Mouse (Mus musculus): ENCODE measurements around the gene Lilr4b. TPM values are rescaled to one million over a fixed set of nuclear protein-coding genes. Genes with fewer than 3 reads are reported as not detected.
"Not testable (repeated sequence)": the region's sequence is repeated elsewhere in the genome, so short reads cannot be mapped to it uniquely, and the experiment has no call there.

The Lilr4b gene
- polyA plus RNA-seq (2016; fragmentation: Nextera tagmentation; extraction: Ambion mirVana) = 0.28 and 0.36 TPM in 2 replicates

- not testable (repeated sequence) for H3K4me1 ChIP-seq (replicated peaks); H3K4me2 ChIP-seq; H3K9ac ChIP-seq (replicated peaks); H3K9me3 ChIP-seq; ATAC-seq (ENCODE audit: insufficient number of reproducible peaks, insufficient read depth, low FRiP score, low TSS enrichment, low read depth); H3K36me3 ChIP-seq; H3K27ac ChIP-seq; H3K4me3 ChIP-seq (replicated peaks); H3K27me3 ChIP-seq
- 97% methylated on average over 1 of the region's 3 CpGs for WGBS
Measured at GRCm38 (mm10) chr10:51480397-51480796, at the start of gene Lilr4b, which contains the start of gene Gm49339. Gene Lilr4b, plus strand, starts transcription at chr10:51480632. Gene Gm49339, plus strand, starts transcription at chr10:51480612.

- Histone ChIP-seq H3K4me3 (replicated peaks) (no peak overlapping the region), H3K9me3 (no peaks in the 10 kb centered on the region), H3K4me2 (no peak overlapping the region), H3K4me1 (replicated peaks) (no peaks in the 10 kb centered on the region), H3K27ac (no peak overlapping the region), H3K9ac (replicated peaks) (no peak overlapping the region), H3K27me3 (no peaks in the 10 kb centered on the region), H3K36me3 (no peaks in the 10 kb centered on the region)
- no peak for ATAC-seq (ENCODE audit: insufficient number of reproducible peaks, insufficient read depth, low FRiP score, low TSS enrichment, low read depth)
Measured at GRCm38 (mm10) chr10:51432940-51433339, 47.5 kb upstream of the Lilr4b start.

- Histone ChIP-seq H3K27ac (no peak overlapping the region), H3K4me2 (no peak overlapping the region)
Measured at GRCm38 (mm10) chr10:51435684-51436083, 44.7 kb upstream of the Lilr4b start.

GRCm38 (mm10) chr10:51451610-51452009, 28.8 kb upstream of the Lilr4b start:
- H3K4me2 ChIP-seq = no peak overlapping the region
- no peaks in the 10 kb centered on the region for H3K27me3 ChIP-seq
- H3K4me3 ChIP-seq (replicated peaks) = no peak overlapping the region
- no peak overlapping the region for H3K27ac ChIP-seq
- no peaks in the 10 kb centered on the region for H3K36me3 ChIP-seq
- H3K9me3 ChIP-seq = no peaks in the 10 kb centered on the region
- no peaks in the 10 kb centered on the region for H3K4me1 ChIP-seq (replicated peaks)
- no peak for ATAC-seq (ENCODE audit: insufficient number of reproducible peaks, insufficient read depth, low FRiP score, low TSS enrichment, low read depth)
- H3K9ac ChIP-seq (replicated peaks) = no peak overlapping the region
- 85% methylated on average over 4 of the region's 4 CpGs for WGBS

More at GRCm38 (mm10) chr10:51435684-51436083, 44.7 kb upstream of the Lilr4b start:
- H3K27me3 ChIP-seq = no peaks in the 10 kb centered on the region
- H3K36me3 ChIP-seq = no peaks in the 10 kb centered on the region
- no peak overlapping the region for H3K9ac ChIP-seq (replicated peaks)
- no peak for ATAC-seq (ENCODE audit: insufficient number of reproducible peaks, insufficient read depth, low FRiP score, low TSS enrichment, low read depth)
- no peaks in the 10 kb centered on the region for H3K4me1 ChIP-seq (replicated peaks)
- WGBS = 85% methylated on average over 3 of the region's 3 CpGs
- no peak overlapping the region for H3K4me3 ChIP-seq (replicated peaks)
- H3K9me3 ChIP-seq = no peaks in the 10 kb centered on the region

DNA sequence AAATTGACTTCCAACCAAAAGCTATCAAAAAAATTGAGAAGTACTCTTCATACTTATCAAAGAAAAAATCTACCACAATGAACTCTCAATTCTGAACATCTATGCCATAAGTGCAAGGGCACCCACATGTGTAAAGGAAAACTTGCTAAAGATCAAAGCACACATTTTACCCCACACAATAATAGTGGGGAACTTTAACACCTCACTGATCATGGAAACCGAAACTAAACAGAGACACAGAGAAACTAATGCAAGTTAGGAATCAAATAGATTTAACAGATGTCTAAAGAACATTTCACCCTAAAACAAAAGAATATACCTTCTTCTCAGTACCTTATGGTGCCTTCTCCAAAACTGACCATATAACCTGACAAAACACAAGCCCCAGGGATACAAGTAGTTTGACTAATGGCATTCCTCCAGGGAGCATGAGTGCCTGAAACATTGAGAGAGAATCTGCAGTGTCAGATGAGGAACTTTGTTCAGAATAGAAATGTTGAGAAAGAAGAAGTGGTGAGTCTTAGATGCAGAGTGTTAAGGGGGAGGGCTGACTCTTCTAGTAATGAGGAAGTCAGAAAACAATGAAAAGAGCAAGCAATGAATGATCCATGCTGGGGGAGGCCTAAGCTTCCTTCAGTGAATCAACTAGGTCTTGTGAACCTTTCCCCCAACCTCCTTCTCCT, 26.7 kb upstream of the Lilr4b start:
- Histone ChIP-seq H3K27ac (no peak overlapping the region), H3K27me3 (no peaks in the 10 kb centered on the region), H3K36me3 (no peaks in the 10 kb centered on the region), H3K9me3 (no peaks in the 10 kb centered on the region), H3K4me1 (replicated peaks) (no peaks in the 10 kb centered on the region), H3K9ac (replicated peaks) (no peak overlapping the region), H3K4me3 (replicated peaks) (no peak overlapping the region), H3K4me2 (no peak overlapping the region)
- ATAC-seq (ENCODE audit: insufficient number of reproducible peaks, insufficient read depth, low FRiP score, low TSS enrichment, low read depth) = no peak
- WGBS = 85% methylated on average over 1 of the region's 1 CpGs

GRCm38 (mm10) chr10:51454365-51454764, 26.1 kb upstream of the Lilr4b start:
- Histone ChIP-seq H3K27ac (no peak overlapping the region), H3K4me2 (no peak overlapping the region), H3K9ac (replicated peaks) (no peak overlapping the region), H3K36me3 (no peaks in the 10 kb centered on the region), H3K9me3 (no peaks in the 10 kb centered on the region), H3K4me3 (replicated peaks) (no peak overlapping the region), H3K27me3 (no peaks in the 10 kb centered on the region), H3K4me1 (replicated peaks) (no peaks in the 10 kb centered on the region)
- no peak for ATAC-seq (ENCODE audit: insufficient number of reproducible peaks, insufficient read depth, low FRiP score, low TSS enrichment, low read depth)
- WGBS = 55% methylated on average over 1 of the region's 1 CpGs

DNA sequence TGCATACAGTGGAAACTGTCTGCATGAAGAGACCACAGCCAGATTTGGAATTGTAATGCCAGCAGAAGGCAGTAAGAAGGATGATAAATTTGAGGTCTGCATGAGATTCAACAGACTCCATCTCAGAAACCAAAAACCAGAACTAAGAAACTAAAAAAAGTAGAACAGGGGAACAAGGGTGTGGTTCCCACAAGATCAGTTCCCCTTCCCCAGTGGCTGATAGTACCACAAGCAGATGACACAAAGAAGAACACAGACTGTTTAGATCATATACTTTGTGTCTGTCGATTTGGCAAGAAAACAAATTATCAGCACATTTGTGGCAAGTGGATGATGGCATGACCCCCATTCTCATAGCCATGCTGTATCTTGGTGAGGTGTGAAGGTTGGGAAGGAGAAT, 24.7 kb upstream of the Lilr4b start:
- WGBS = 87% methylated on average over 1 of the region's 1 CpGs
- ATAC-seq (ENCODE audit: insufficient number of reproducible peaks, insufficient read depth, low FRiP score, low TSS enrichment, low read depth) = no peak
- Histone ChIP-seq H3K36me3 (no peaks in the 10 kb centered on the region), H3K27me3 (no peaks in the 10 kb centered on the region), H3K4me1 (replicated peaks) (no peaks in the 10 kb centered on the region), H3K9ac (replicated peaks) (no peak overlapping the region), H3K4me3 (replicated peaks) (no peak overlapping the region), H3K27ac (no peak overlapping the region), H3K4me2 (no peak overlapping the region), H3K9me3 (no peaks in the 10 kb centered on the region)

DNA sequence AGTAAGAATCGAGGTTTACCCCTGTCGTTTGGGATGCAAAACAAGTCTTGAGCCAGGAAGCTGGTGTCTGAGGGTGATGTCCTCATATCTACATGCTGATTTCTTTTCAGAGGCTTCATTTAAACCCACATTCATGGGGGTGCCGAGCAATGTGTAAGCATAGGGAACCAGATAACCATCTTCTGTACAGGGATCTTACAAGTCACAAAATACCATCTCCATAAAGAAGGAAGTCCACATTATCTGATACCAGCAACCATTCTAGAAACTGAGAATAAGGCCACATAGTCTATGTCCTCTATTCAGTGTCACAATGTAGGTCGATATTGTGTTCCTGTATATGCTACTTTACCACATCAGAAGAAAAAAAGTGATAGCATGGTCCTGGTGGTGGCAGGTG, 24.1 kb upstream of the Lilr4b start:
- Histone ChIP-seq H3K9ac (replicated peaks) (no peak overlapping the region), H3K9me3 (no peaks in the 10 kb centered on the region), H3K4me3 (replicated peaks) (no peak overlapping the region), H3K4me2 (no peak overlapping the region), H3K4me1 (replicated peaks) (no peaks in the 10 kb centered on the region), H3K27ac (no peak overlapping the region), H3K27me3 (no peaks in the 10 kb centered on the region), H3K36me3 (no peaks in the 10 kb centered on the region)
- 81% methylated on average over 4 of the region's 4 CpGs for WGBS
- ATAC-seq (ENCODE audit: insufficient number of reproducible peaks, insufficient read depth, low FRiP score, low TSS enrichment, low read depth) = no peak

DNA sequence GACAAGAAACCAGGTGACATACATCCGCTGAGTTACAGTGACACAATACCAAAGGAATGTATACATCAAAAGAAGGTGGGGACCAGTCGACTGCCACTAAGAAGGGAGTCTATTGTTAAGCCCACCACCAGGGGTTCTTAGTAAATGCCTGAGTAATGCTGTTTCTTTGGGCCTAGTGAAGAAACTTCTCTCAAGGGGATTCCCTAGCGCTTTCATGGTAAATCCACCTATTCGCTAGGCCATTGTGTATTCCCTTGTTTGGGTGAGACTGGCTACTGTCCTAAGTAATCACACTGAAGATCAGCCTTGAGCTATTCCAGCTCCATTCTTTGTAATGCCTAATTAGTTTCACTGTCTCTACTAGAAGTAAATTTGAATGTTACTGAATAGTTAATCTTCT, 16.6 kb upstream of the Lilr4b start:
- WGBS = 62% methylated on average over 4 of the region's 4 CpGs

DNA sequence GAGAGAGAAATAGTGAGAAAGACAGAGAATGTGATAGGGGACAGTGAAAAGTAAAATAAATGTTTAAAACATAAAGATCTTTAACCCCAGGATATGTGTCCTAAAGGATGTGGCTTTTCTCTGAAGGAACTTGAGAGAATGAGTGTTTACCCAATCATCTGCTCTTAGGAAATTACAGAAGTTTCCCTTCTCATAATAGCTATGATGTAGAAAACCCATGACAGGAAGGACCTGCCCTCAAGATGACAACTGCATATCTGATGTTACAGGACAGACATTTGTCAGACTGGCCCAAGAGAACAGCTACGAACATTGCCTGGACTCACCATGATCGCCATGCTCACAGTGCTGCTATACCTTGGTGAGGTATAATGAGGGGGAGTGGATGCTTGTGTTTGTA, 10.3 kb downstream of the Lilr4b start, which contains the start of gene Lilrb4a:
Lilrb4a (plus strand) TSS at position 266 of the 400 bp plus-strand sequence.
- not testable (repeated sequence) for H3K27ac ChIP-seq; H3K9me3 ChIP-seq; H3K9ac ChIP-seq (replicated peaks); ATAC-seq (ENCODE audit: insufficient number of reproducible peaks, insufficient read depth, low FRiP score, low TSS enrichment, low read depth); H3K36me3 ChIP-seq; H3K27me3 ChIP-seq; H3K4me2 ChIP-seq; H3K4me3 ChIP-seq (replicated peaks); H3K4me1 ChIP-seq (replicated peaks)
- WGBS = no CpG with 5 or more reads among the region's 2 CpGs

More for the DNA sequence above, 16.6 kb upstream of the Lilr4b start:
- not testable (repeated sequence) for H3K27ac ChIP-seq; H3K36me3 ChIP-seq; ATAC-seq (ENCODE audit: insufficient number of reproducible peaks, insufficient read depth, low FRiP score, low TSS enrichment, low read depth); H3K4me3 ChIP-seq (replicated peaks); H3K27me3 ChIP-seq; H3K4me1 ChIP-seq (replicated peaks); H3K4me2 ChIP-seq; H3K9ac ChIP-seq (replicated peaks); H3K9me3 ChIP-seq

- no peak overlapping the region for H3K27ac ChIP-seq
- no peak overlapping the region for H3K9ac ChIP-seq (replicated peaks)
- H3K4me3 ChIP-seq (replicated peaks) = no peak overlapping the region
- no peak for ATAC-seq (ENCODE audit: insufficient number of reproducible peaks, insufficient read depth, low FRiP score, low TSS enrichment, low read depth)
- no peaks in the 10 kb centered on the region for H3K36me3 ChIP-seq
- no peaks in the 10 kb centered on the region for H3K4me1 ChIP-seq (replicated peaks)
- no peaks in the 10 kb centered on the region for H3K9me3 ChIP-seq
- H3K27me3 ChIP-seq = no peaks in the 10 kb centered on the region
- no peak overlapping the region for H3K4me2 ChIP-seq
Measured at GRCm38 (mm10) chr10:51520021-51520420, 39.6 kb downstream of the Lilr4b start.

GRCm38 (mm10) chr10:51521453-51521852, 41.0 kb downstream of the Lilr4b start:
- Histone ChIP-seq H3K27ac (no peak overlapping the region), H3K4me2 (no peak overlapping the region), H3K36me3 (no peaks in the 10 kb centered on the region), H3K4me1 (replicated peaks) (no peaks in the 10 kb centered on the region), H3K9ac (replicated peaks) (no peak overlapping the region), H3K27me3 (no peaks in the 10 kb centered on the region), H3K9me3 (no peaks in the 10 kb centered on the region), H3K4me3 (replicated peaks) (no peak overlapping the region)
- ATAC-seq (ENCODE audit: insufficient number of reproducible peaks, insufficient read depth, low FRiP score, low TSS enrichment, low read depth) = no peak
